Mouse (Mus musculus): Measurements from ENCODE around the gene Cbx8. TPM values are rescaled to one million over a fixed set of nuclear protein-coding genes. Genes with fewer than 3 reads are reported as not detected.

Gene Cbx8
- polyA plus RNA-seq, 1 experiment: 6.4 TPM

- TF ChIP-seq USF1 (IDR thresholded peaks at IDR 0.05; ENCODE audit: low read depth): no peak
- no peak for TF ChIP-seq MAX (IDR thresholded peaks at IDR 0.05)
- TF ChIP-seq FOSL1 (IDR thresholded peaks at IDR 0.05; ENCODE audit: insufficient read depth, low read length, poor library complexity, severe bottlenecking): no peak
- no peak for TF ChIP-seq MYOG (IDR thresholded peaks at IDR 0.05; ENCODE audit: control insufficient read depth, extremely low read depth, insufficient read length)
- TF ChIP-seq MYOD1 (IDR thresholded peaks at IDR 0.05; ENCODE audit: control insufficient read depth, insufficient read length, low read depth): no peak
- TF ChIP-seq CTCF (IDR thresholded peaks at IDR 0.05; ENCODE audit: control insufficient read depth, insufficient read depth, insufficient read length): no peak
- TF ChIP-seq CEBPB (IDR thresholded peaks at IDR 0.05; ENCODE audit: low read depth): no peak
- H3K79me3 ChIP-seq (ENCODE audit: low read depth): no peaks in the 10 kb centered on the region
- no peak overlapping the region for H3K4me3 ChIP-seq (ENCODE audit: insufficient read depth, poor library complexity, severe bottlenecking)
- H3K27me3 ChIP-seq (ENCODE audit: control insufficient read depth, insufficient read depth, insufficient read length): peaks cover 11% of the 10 kb centered on the region
- no peaks in the 10 kb centered on the region for H3K79me2 ChIP-seq (ENCODE audit: control insufficient read depth, insufficient read depth)
- H3K36me3 ChIP-seq (ENCODE audit: control insufficient read depth, insufficient read depth): no peaks in the 10 kb centered on the region
- no peak overlapping the region for H3ac ChIP-seq (ENCODE audit: control insufficient read depth, insufficient read length, low read depth)
Measured at GRCm38 (mm10) chr11:119073876-119074433, 33.2 kb upstream of the Cbx8 start.

- Histone ChIP-seq H3K27me3 (ENCODE audit: control insufficient read depth, insufficient read depth, insufficient read length) (peaks cover 11% of the 10 kb centered on the region), H3K79me3 (ENCODE audit: low read depth) (no peaks in the 10 kb centered on the region)
- TF ChIP-seq MYOD1 (IDR thresholded peaks at IDR 0.05; ENCODE audit: control insufficient read depth, insufficient read length, low read depth): no peak
- TF ChIP-seq FOSL1 (IDR thresholded peaks at IDR 0.05; ENCODE audit: insufficient read depth, low read length, poor library complexity, severe bottlenecking): no peak
- TF ChIP-seq MAX (IDR thresholded peaks at IDR 0.05): no peak
- TF ChIP-seq USF1 (IDR thresholded peaks at IDR 0.05; ENCODE audit: low read depth): no peak
- no peak for TF ChIP-seq CEBPB (IDR thresholded peaks at IDR 0.05; ENCODE audit: low read depth)
- TF ChIP-seq MYOG (IDR thresholded peaks at IDR 0.05; ENCODE audit: control insufficient read depth, extremely low read depth, insufficient read length): no peak
- no peak for TF ChIP-seq CTCF (IDR thresholded peaks at IDR 0.05; ENCODE audit: control insufficient read depth, insufficient read depth, insufficient read length)
Measured at GRCm38 (mm10) chr11:119072986-119073385, 32.2 kb upstream of the Cbx8 start.

GRCm38 (mm10) chr11:119072239-119072638 lies 31.5 kb upstream of the Cbx8 start:
- Histone ChIP-seq H3K4me3 (ENCODE audit: insufficient read depth, poor library complexity, severe bottlenecking) (no peak overlapping the region), H3K36me3 (ENCODE audit: control insufficient read depth, insufficient read depth) (no peaks in the 10 kb centered on the region), H3ac (ENCODE audit: control insufficient read depth, insufficient read length, low read depth) (no peak overlapping the region), H3K79me2 (ENCODE audit: control insufficient read depth, insufficient read depth) (no peaks in the 10 kb centered on the region), H3K79me3 (ENCODE audit: low read depth) (no peaks in the 10 kb centered on the region), H3K27me3 (ENCODE audit: control insufficient read depth, insufficient read depth, insufficient read length) (peaks cover 11% of the 10 kb centered on the region)
- no peak for TF ChIP-seq CEBPB (IDR thresholded peaks at IDR 0.05; ENCODE audit: low read depth)
- no peak for TF ChIP-seq MYOD1 (IDR thresholded peaks at IDR 0.05; ENCODE audit: control insufficient read depth, insufficient read length, low read depth)
- no peak for TF ChIP-seq FOSL1 (IDR thresholded peaks at IDR 0.05; ENCODE audit: insufficient read depth, low read length, poor library complexity, severe bottlenecking)
- TF ChIP-seq USF1 (IDR thresholded peaks at IDR 0.05; ENCODE audit: low read depth): no peak
- no peak for TF ChIP-seq MYOG (IDR thresholded peaks at IDR 0.05; ENCODE audit: control insufficient read depth, extremely low read depth, insufficient read length)
- TF ChIP-seq MAX (IDR thresholded peaks at IDR 0.05): no peak
- no peak for TF ChIP-seq CTCF (IDR thresholded peaks at IDR 0.05; ENCODE audit: control insufficient read depth, insufficient read depth, insufficient read length)

More at GRCm38 (mm10) chr11:119072986-119073385, 32.2 kb upstream of the Cbx8 start:
- H3K4me3 ChIP-seq (ENCODE audit: insufficient read depth, poor library complexity, severe bottlenecking): no peak overlapping the region
- H3K79me2 ChIP-seq (ENCODE audit: control insufficient read depth, insufficient read depth): no peaks in the 10 kb centered on the region
- H3K36me3 ChIP-seq (ENCODE audit: control insufficient read depth, insufficient read depth): no peaks in the 10 kb centered on the region
- no peak overlapping the region for H3ac ChIP-seq (ENCODE audit: control insufficient read depth, insufficient read length, low read depth)

GRCm38 (mm10) chr11:119066841-119067240 lies 26.1 kb upstream of the Cbx8 start:
- Histone ChIP-seq H3ac (ENCODE audit: control insufficient read depth, insufficient read length, low read depth) (no peak overlapping the region), H3K79me3 (ENCODE audit: low read depth) (no peaks in the 10 kb centered on the region), H3K79me2 (ENCODE audit: control insufficient read depth, insufficient read depth) (no peaks in the 10 kb centered on the region), H3K4me3 (ENCODE audit: insufficient read depth, poor library complexity, severe bottlenecking) (no peak overlapping the region), H3K27me3 (ENCODE audit: control insufficient read depth, insufficient read depth, insufficient read length) (peaks cover 14% of the 10 kb centered on the region), H3K36me3 (ENCODE audit: control insufficient read depth, insufficient read depth) (no peaks in the 10 kb centered on the region)
- no peak for TF ChIP-seq MYOD1 (IDR thresholded peaks at IDR 0.05; ENCODE audit: control insufficient read depth, insufficient read length, low read depth)
- TF ChIP-seq USF1 (IDR thresholded peaks at IDR 0.05; ENCODE audit: low read depth): no peak
- TF ChIP-seq CEBPB (IDR thresholded peaks at IDR 0.05; ENCODE audit: low read depth): no peak
- no peak for TF ChIP-seq CTCF (IDR thresholded peaks at IDR 0.05; ENCODE audit: control insufficient read depth, insufficient read depth, insufficient read length)
- no peak for TF ChIP-seq MYOG (IDR thresholded peaks at IDR 0.05; ENCODE audit: control insufficient read depth, extremely low read depth, insufficient read length)
- no peak for TF ChIP-seq MAX (IDR thresholded peaks at IDR 0.05)
- TF ChIP-seq FOSL1 (IDR thresholded peaks at IDR 0.05; ENCODE audit: insufficient read depth, low read length, poor library complexity, severe bottlenecking): no peak

GRCm38 (mm10) chr11:119059256-119059655 lies 18.5 kb upstream of the Cbx8 start:
- TF ChIP-seq MAX (IDR thresholded peaks at IDR 0.05) (no peak), USF1 (IDR thresholded peaks at IDR 0.05; ENCODE audit: low read depth) (no peak), FOSL1 (IDR thresholded peaks at IDR 0.05; ENCODE audit: insufficient read depth, low read length, poor library complexity, severe bottlenecking) (no peak), CEBPB (IDR thresholded peaks at IDR 0.05; ENCODE audit: low read depth) (no peak), CTCF (IDR thresholded peaks at IDR 0.05; ENCODE audit: control insufficient read depth, insufficient read depth, insufficient read length) (no peak), MYOG (IDR thresholded peaks at IDR 0.05; ENCODE audit: control insufficient read depth, extremely low read depth, insufficient read length) (no peak), MYOD1 (IDR thresholded peaks at IDR 0.05; ENCODE audit: control insufficient read depth, insufficient read length, low read depth) (no peak)
- H3K79me2 ChIP-seq (ENCODE audit: control insufficient read depth, insufficient read depth): no peaks in the 10 kb centered on the region
- no peaks in the 10 kb centered on the region for H3K79me3 ChIP-seq (ENCODE audit: low read depth)
- no peak overlapping the region for H3ac ChIP-seq (ENCODE audit: control insufficient read depth, insufficient read length, low read depth)
- H3K4me3 ChIP-seq (ENCODE audit: insufficient read depth, poor library complexity, severe bottlenecking): no peak overlapping the region
- H3K36me3 ChIP-seq (ENCODE audit: control insufficient read depth, insufficient read depth): no peaks in the 10 kb centered on the region
- peaks cover 24% of the 10 kb centered on the region for H3K27me3 ChIP-seq (ENCODE audit: control insufficient read depth, insufficient read depth, insufficient read length)
